Mouse (Mus musculus): Measurements from ENCODE around the gene Brms1l.
"Not testable (repeated sequence)": the region's sequence is repeated elsewhere in the genome, so short reads cannot be mapped to it uniquely, and the experiment has no call there.

Gene Brms1l

GRCm38 (mm10) chr12:55836199-55836951 lies at the start of gene Brms1l:
Gene Brms1l (plus strand): TSS chr12:55836324.
- DNase-seq: peak; percentile 97 to 98

GRCm38 (mm10) chr12:55794485-55794884 lies 41.6 kb upstream of the Brms1l start:
- DNase-seq: not testable (repeated sequence)

- DNase-seq: no peak
Measured at GRCm38 (mm10) chr12:55797103-55797502, 39.0 kb upstream of the Brms1l start.

GRCm38 (mm10) chr12:55798745-55799144 lies 37.4 kb upstream of the Brms1l start:
- DNase-seq: no peak

- no peak for DNase-seq
Measured at GRCm38 (mm10) chr12:55800144-55800543, 36.0 kb upstream of the Brms1l start.

GRCm38 (mm10) chr12:55801131-55801530 lies 35.0 kb upstream of the Brms1l start:
- DNase-seq: no peak

GRCm38 (mm10) chr12:55805035-55805434 lies 31.1 kb upstream of the Brms1l start:
- DNase-seq: no peak

GRCm38 (mm10) chr12:55816488-55816887 lies 19.6 kb upstream of the Brms1l start:
- no peak for DNase-seq

GRCm38 (mm10) chr12:55820119-55820660 lies 15.9 kb upstream of the Brms1l start:
- DNase-seq: peak in 1 of 2 experiments; percentile 56

GRCm38 (mm10) chr12:55820661-55821314 lies 15.3 kb upstream of the Brms1l start, which contains the start of gene Ralgapa1:
Gene Ralgapa1 (minus strand): TSS chr12:55821167.
- peak; percentile 91 to 92 for DNase-seq

GRCm38 (mm10) chr12:55824027-55824426 lies 12.1 kb upstream of the Brms1l start:
- no peak for DNase-seq

GRCm38 (mm10) chr12:55825537-55825936 lies 10.6 kb upstream of the Brms1l start:
- DNase-seq: no peak

- DNase-seq: peak; percentile 55 to 79
Measured at GRCm38 (mm10) chr12:55831101-55831500, 5.0 kb upstream of the Brms1l start.

GRCm38 (mm10) chr12:55832961-55833360 lies 3.2 kb upstream of the Brms1l start:
- no peak for DNase-seq

- DNase-seq: no peak
Measured at GRCm38 (mm10) chr12:55833906-55834625, 2.1 kb upstream of the Brms1l start.

GRCm38 (mm10) chr12:55834891-55835290 lies 1.2 kb upstream of the Brms1l start:
- DNase-seq: no peak

- DNase-seq: no peak
Measured at GRCm38 (mm10) chr12:55835857-55836198, 296 bp upstream of the Brms1l start.

- DNase-seq: no peak
Measured at GRCm38 (mm10) chr12:55837495-55837894, 1.4 kb downstream of the Brms1l start.

GRCm38 (mm10) chr12:55846741-55847140 lies 10.6 kb downstream of the Brms1l start:
- DNase-seq: peak in 1 of 2 experiments; percentile 31

- no peak for DNase-seq
Measured at GRCm38 (mm10) chr12:55847851-55848250, 11.7 kb downstream of the Brms1l start.

GRCm38 (mm10) chr12:55850650-55851049 lies 14.5 kb downstream of the Brms1l start:
- no peak for DNase-seq

- no peak for DNase-seq
Measured at GRCm38 (mm10) chr12:55859409-55860349, 23.6 kb downstream of the Brms1l start.
